ENCODE assay signal across 9 mouse cellular contexts in genomic region chr4:152453079-152453478, GRCm38 (mm10). TPM values are rescaled to one million over a fixed set of nuclear protein-coding genes. Genes with fewer than 3 reads are reported as not detected.
DNase-seq lines count a peak whose midpoint lies in the region.
"Had no signal": no experiment of that assay in that cellular context is flagged by ENCODE, and none has a peak within 500 bp of the region (broad histone marks: within the 10 kb centered on the region; RNA-seq: fewer than 3 reads in every experiment).

No protein-coding gene starts in this region.

- peak; percentile 19 for DNase-seq in embryo, embryonic 11 days
- no peak for DNase-seq in embryo, embryonic 9.5 days (ENCODE audit: extremely low spot score)
- peak; percentile 47 to 81 for DNase-seq in frontal cortex, postnatal 10 days (ENCODE audit: low spot score in 2 of 2)
- DNase-seq in layer of hippocampus, postnatal 14 days (ENCODE audit: low spot score in 2 of 2): peak; percentile 78 to 90
- peak; percentile 77 for DNase-seq in retina, postnatal 1 day
- no peak for DNase-seq in spleen, postnatal 36 days (ENCODE audit: low spot score in 2 of 2)
- no peak for DNase-seq in kidney, postnatal 14 days
- DNase-seq in cerebellum, adult 11 months: no peak

RNA-seq across cellular contexts. Expression of gene Nphp4, which starts 23.4 kb away (rescaled TPM):
- 10 to 100 TPM; 24.0 to 25.1 TPM for total RNA-seq in layer of hippocampus, postnatal 14 days (2021)
- total RNA-seq: liver, adult 2 months had no signal

RNA-seq across cellular contexts. Expression of gene Kcnab2, which starts 24.6 kb away (rescaled TPM):
- total RNA-seq in layer of hippocampus, postnatal 14 days (2021): 100 to 1,000 TPM; 423 to 447 TPM

Comparison
In these comparisons a context has a peak if more than half of its experiments do, and no peak if none do; other contexts are left out.
1. DNase-seq: peak in embryo, embryonic 11 days (single experiment), frontal cortex, postnatal 10 days (2 of 2), layer of hippocampus, postnatal 14 days (2 of 2) and retina, postnatal 1 day (single experiment); none in embryo, embryonic 9.5 days (single experiment), spleen, postnatal 36 days (0 of 2), kidney, postnatal 14 days (single experiment) and cerebellum, adult 11 months (single experiment).